Mouse (Mus musculus): ENCODE data around the gene Epop.

- TF ChIP-seq CTCF (IDR thresholded peaks at IDR 0.05; ENCODE audit: low read depth), result no peak
- TF ChIP-seq EP300 (optimal IDR thresholded peaks at IDR 0.05), result no peak
Measured at GRCm38 (mm10) chr11:97671177-97671527, 41.6 kb upstream of the Epop start.
